Mouse (Mus musculus) layer of hippocampus, postnatal 10 days (tissue): ENCODE measurements around the gene Jchain. TPM values are rescaled to one million over a fixed set of nuclear protein-coding genes. Genes with fewer than 3 reads are reported as not detected.

Source experiments
- DNase-seq, 2 experiments: peaks; one replicate each; pipeline ENCODE4 v3.0.0; 2021; ENCODE audit warnings: low spot score in 2 of 2
- total RNA-seq, 2 experiments: library from RNA; stranded (reverse); gene quantifications; 2 replicates each; pipeline ENCODE4 v1.2.3; 2021

The Jchain gene
- total RNA-seq, 2 experiments from 2014 or later: 0.25 to 0.34 TPM

GRCm38 (mm10) chr5:88530908-88531307 is 3.2 kb upstream of the Jchain start:
- DNase-seq: no peak

GRCm38 (mm10) chr5:88519232-88519631 is 8.5 kb downstream of the Jchain start:
- peak; percentile 5 to 26 for DNase-seq

GRCm38 (mm10) chr5:88508990-88509389 is 18.7 kb downstream of the Jchain start:
- DNase-seq: no peak

- DNase-seq: no peak
These were observed 19.1 kb downstream of the Jchain start for GRCm38 (mm10) chr5:88508555-88508954.

- no peak for DNase-seq
These were observed 27.9 kb downstream of the Jchain start for GRCm38 (mm10) chr5:88499781-88500180.

- DNase-seq: no peak
These were observed 36.6 kb downstream of the Jchain start for GRCm38 (mm10) chr5:88491111-88491510.

GRCm38 (mm10) chr5:88489004-88489403 is 38.7 kb downstream of the Jchain start:
- no peak for DNase-seq

GRCm38 (mm10) chr5:88487675-88488074 is 40.0 kb downstream of the Jchain start, which contains the start of gene Enam:
Gene Enam, plus strand, starts transcription at chr5:88487975.
- DNase-seq: no peak

Other genes with a start within 250 kb of the Jchain start
- gene Prol1, start 210.6 kb downstream of the Jchain start, total RNA-seq: not detected
- gene Amtn, start 151.8 kb downstream of the Jchain start, total RNA-seq: not detected
- not detected for gene Ambn, start 71.9 kb downstream of the Jchain start, total RNA-seq
- not detected for gene Enam, start 39.9 kb downstream of the Jchain start, total RNA-seq
- gene Utp3, start 26.6 kb upstream of the Jchain start, total RNA-seq: 10 to 100 TPM; 29.7 to 31.0 TPM
- gene Rufy3, start 37.1 kb upstream of the Jchain start, total RNA-seq: 100 to 1,000 TPM; 184 to 188 TPM
- 10 to 100 TPM; 90.9 to 91.1 TPM for gene Grsf1, start 148.3 kb upstream of the Jchain start, total RNA-seq
- gene Mob1b, start 193.0 kb upstream of the Jchain start, total RNA-seq: 10 to 100 TPM; 33.4 to 34.5 TPM
- 10 to 100 TPM; 16.7 to 16.8 TPM for gene Dck, start 237.1 kb upstream of the Jchain start, total RNA-seq